Mouse (Mus musculus) E14TG2a.4 (cell line): ENCODE measurements at regions not wholly inside any gene's neighbourhood (a gene's known extent, or its start where the extent isn't known, plus 50 kb on each side); places are given as distances from the start of the nearest gene placed in this dataset.

Experiments
- H3K27me3 ChIP-seq: 2 replicates; pipeline ENCODE4 v1.6.1; 2014; ENCODE audit warnings: low read length, control low read depth; ENCODE audit not compliant: insufficient read depth
- H3K36me3 ChIP-seq: 2 replicates; pipeline ENCODE4 v1.6.1; 2014; ENCODE audit warnings: low read length, control low read depth; ENCODE audit not compliant: insufficient read depth
- H3K4me1 ChIP-seq: replicated peaks from 2 replicates; pipeline ENCODE4 v1.6.1; 2014; ENCODE audit warnings: low read depth, low read length, control low read depth
- H3K4me3 ChIP-seq: replicated peaks from 2 replicates; pipeline ENCODE4 v1.5.1; 2014; ENCODE audit warnings: mild to moderate bottlenecking, low read length
- H3K9me3 ChIP-seq: 2 replicates; pipeline ENCODE4 v1.6.1; 2014; ENCODE audit warnings: low read length, control low read depth
- CTCF ChIP-seq: conservative IDR thresholded peaks from 2 replicates; pipeline ENCODE4 v1.5.1; 2014; ENCODE audit warnings: low read length
- NANOG ChIP-seq: IDR thresholded peaks from 2 replicates; pipeline ENCODE4 v1.6.1; 2014; ENCODE audit warnings: borderline replicate concordance, low read length, mixed read lengths
- POU5F1 ChIP-seq: IDR thresholded peaks from 2 replicates; pipeline ENCODE4 v1.6.1; 2014; ENCODE audit warnings: low read length, borderline replicate concordance

- Histone ChIP-seq H3K36me3 (no peaks in the 10 kb centered on the region), H3K4me1 (peaks cover 5% of the 10 kb centered on the region)
- no peak for TF ChIP-seq CTCF
- no peak for TF ChIP-seq NANOG
- no peak for TF ChIP-seq POU5F1
Measured at GRCm38 (mm10) chr12:110044266-110044665, 234.6 kb upstream of the Dio3 start.

GRCm38 (mm10) chr12:110044721-110045120 lies 234.1 kb upstream of the Dio3 start:
- no peak overlapping the region for H3K4me3 ChIP-seq
- H3K36me3 ChIP-seq, result no peaks in the 10 kb centered on the region
- peaks cover 5% of the 10 kb centered on the region for H3K4me1 ChIP-seq
- TF ChIP-seq NANOG (no peak), CTCF (no peak), POU5F1 (no peak)
- H3K27me3 ChIP-seq, result peaks cover 23% of the 10 kb centered on the region
- H3K9me3 ChIP-seq, result no peaks in the 10 kb centered on the region

More at GRCm38 (mm10) chr12:110044266-110044665, 234.6 kb upstream of the Dio3 start:
- Histone ChIP-seq H3K9me3 (no peaks in the 10 kb centered on the region), H3K4me3 (no peak overlapping the region), H3K27me3 (peaks cover 23% of the 10 kb centered on the region)

GRCm38 (mm10) chr12:110045770-110046330 lies 233.0 kb upstream of the Dio3 start:
- H3K36me3 ChIP-seq, result no peaks in the 10 kb centered on the region
- TF ChIP-seq CTCF, result no peak
- TF ChIP-seq NANOG, result no peak
- TF ChIP-seq POU5F1, result no peak
- peaks cover 5% of the 10 kb centered on the region for H3K4me1 ChIP-seq
- H3K4me3 ChIP-seq, result no peak overlapping the region
- H3K27me3 ChIP-seq, result peaks cover 18% of the 10 kb centered on the region
- no peaks in the 10 kb centered on the region for H3K9me3 ChIP-seq

GRCm38 (mm10) chr12:110046613-110047012 lies 232.3 kb upstream of the Dio3 start:
- Histone ChIP-seq H3K9me3 (no peaks in the 10 kb centered on the region), H3K4me3 (no peak overlapping the region), H3K4me1 (peaks cover 5% of the 10 kb centered on the region), H3K36me3 (no peaks in the 10 kb centered on the region), H3K27me3 (peaks cover 18% of the 10 kb centered on the region)
- TF ChIP-seq CTCF (no peak), POU5F1 (no peak), NANOG (no peak)

GRCm38 (mm10) chr12:110047466-110048250 lies 231.2 kb upstream of the Dio3 start:
- peaks cover 4% of the 10 kb centered on the region for H3K9me3 ChIP-seq
- H3K36me3 ChIP-seq, result no peaks in the 10 kb centered on the region
- TF ChIP-seq CTCF, result no peak
- no peak for TF ChIP-seq NANOG
- no peak for TF ChIP-seq POU5F1
- H3K27me3 ChIP-seq, result peaks cover 18% of the 10 kb centered on the region
- H3K4me1 ChIP-seq, result peaks cover 5% of the 10 kb centered on the region
- no peak overlapping the region for H3K4me3 ChIP-seq

GRCm38 (mm10) chr12:110049154-110049736 lies 229.6 kb upstream of the Dio3 start:
- Histone ChIP-seq H3K9me3 (peaks cover 12% of the 10 kb centered on the region), H3K4me1 (peaks cover 3% of the 10 kb centered on the region), H3K36me3 (no peaks in the 10 kb centered on the region), H3K27me3 (peaks cover 18% of the 10 kb centered on the region), H3K4me3 (no peak overlapping the region)
- TF ChIP-seq POU5F1 (no peak), CTCF (no peak), NANOG (no peak)

GRCm38 (mm10) chr12:110059321-110059720 lies 219.5 kb upstream of the Dio3 start:
- Histone ChIP-seq H3K9me3 (no peaks in the 10 kb centered on the region), H3K4me1 (no peaks in the 10 kb centered on the region), H3K27me3 (no peaks in the 10 kb centered on the region), H3K4me3 (no peak overlapping the region), H3K36me3 (no peaks in the 10 kb centered on the region)
- no peak for TF ChIP-seq CTCF
- TF ChIP-seq NANOG, result no peak
- no peak for TF ChIP-seq POU5F1

- peaks cover 3% of the 10 kb centered on the region; the same call in 1 of the 2 replicates for H3K4me1 ChIP-seq
- no peaks in the 10 kb centered on the region for H3K27me3 ChIP-seq
- no peak for TF ChIP-seq CTCF
- no peak overlapping the region for H3K4me3 ChIP-seq
- H3K9me3 ChIP-seq, result no peaks in the 10 kb centered on the region
- no peaks in the 10 kb centered on the region for H3K36me3 ChIP-seq
Measured at GRCm38 (mm10) chr12:110061961-110062360, 216.9 kb upstream of the Dio3 start.

GRCm38 (mm10) chr12:110063013-110063412 lies 215.9 kb upstream of the Dio3 start:
- Histone ChIP-seq H3K36me3 (no peaks in the 10 kb centered on the region), H3K4me3 (no peak overlapping the region), H3K4me1 (peaks cover 3% of the 10 kb centered on the region; the same call in 1 of the 2 replicates), H3K9me3 (no peaks in the 10 kb centered on the region), H3K27me3 (no peaks in the 10 kb centered on the region)
- TF ChIP-seq CTCF, result peak; percentile 58
- TF ChIP-seq NANOG, result no peak
- no peak for TF ChIP-seq POU5F1
